Mouse (Mus musculus) MEL (cell line): Measurements from ENCODE around the gene Gyg. TPM values are rescaled to one million over a fixed set of nuclear protein-coding genes. Genes with fewer than 3 reads are reported as not detected.

Experiments
- DNase-seq: peaks from one replicate; pipeline ENCODE4 v3.0.0; 2011; ENCODE audit warnings: low read depth, low spot score
- H3K27ac ChIP-seq: 2 replicates; pipeline ENCODE4 v1.5.1; 2012; ENCODE audit warnings: low read depth, mild to moderate bottlenecking, control low read depth, low read length, moderate library complexity; ENCODE audit not compliant: control insufficient read depth
- H3K27me3 ChIP-seq, 2 experiments: fragments of 150-350 bp in 1 of 2; sonication (generic) in 1 of 2; 2 replicates each; pipeline ENCODE4 v1.6.1; 2012; ENCODE audit warnings: low read length in 2 of 2, mild to moderate bottlenecking in 2 of 2, improper control_type of control experiment in 1 of 2, moderate library complexity in 1 of 2; ENCODE audit not compliant: insufficient read depth in 2 of 2, control insufficient read depth in 1 of 2
- H3K36me3 ChIP-seq, 2 experiments: 2 replicates each; pipeline ENCODE4 v1.6.1; 2012 to 2014; ENCODE audit warnings: low read length in 2 of 2, improper control_type of control experiment in 1 of 2, inconsistent platforms in 1 of 2, mild to moderate bottlenecking in 1 of 2; ENCODE audit not compliant: insufficient read depth in 2 of 2, control insufficient read depth in 1 of 2
- H3K4me1 ChIP-seq, 2 experiments: fragments of 150-350 bp in 1 of 2; sonication (generic) in 1 of 2; 2 replicates each; pipeline ENCODE4 v1.6.1; 2012; ENCODE audit warnings: low read length in 2 of 2, improper control_type of control experiment in 1 of 2, mild to moderate bottlenecking in 1 of 2; ENCODE audit not compliant: insufficient read depth in 2 of 2, control insufficient read depth in 1 of 2
- H3K4me3 ChIP-seq, 2 experiments: fragments of 150-350 bp in 1 of 2; sonication (generic) in 1 of 2; 2 replicates each; pipeline ENCODE4 v1.5.1; 2012; ENCODE audit warnings: low read depth in 2 of 2, low read length in 2 of 2, mild to moderate bottlenecking in 2 of 2, moderate library complexity in 2 of 2, control low read depth in 1 of 2, improper control_type of control experiment in 1 of 2; ENCODE audit not compliant: control insufficient read depth in 1 of 2, insufficient read depth in 1 of 2
- H3K79me2 ChIP-seq: 2 replicates; pipeline ENCODE4 v1.6.1; 2012; ENCODE audit warnings: mild to moderate bottlenecking, low read length, moderate library complexity; ENCODE audit not compliant: control insufficient read depth, poor library complexity, insufficient read depth
- H3K9ac ChIP-seq: 2 replicates; pipeline ENCODE4 v1.6.1; 2012; ENCODE audit warnings: low read depth, mild to moderate bottlenecking, control low read depth, low read length, moderate library complexity; ENCODE audit not compliant: control insufficient read depth, poor library complexity, severe bottlenecking
- H3K9me3 ChIP-seq: fragments of 150-350 bp; sonication (generic); replicated peaks from 2 replicates; pipeline ENCODE4 v1.6.1; 2012; ENCODE audit warnings: mild to moderate bottlenecking, low read length, improper control_type of control experiment, moderate library complexity; ENCODE audit not compliant: insufficient read depth
- BHLHE40 ChIP-seq: IDR thresholded peaks from 2 replicates; pipeline ENCODE4 v1.6.1; 2012; ENCODE audit warnings: low read depth, mild to moderate bottlenecking, inconsistent platforms, low read length, improper control_type of control experiment, borderline replicate concordance
- ELF1 ChIP-seq: IDR thresholded peaks from 2 replicates; pipeline ENCODE4 v1.6.1; 2014; ENCODE audit warnings: low read depth, mild to moderate bottlenecking, inconsistent platforms, low read length, improper control_type of control experiment, moderate library complexity
- ETS1 ChIP-seq: IDR thresholded peaks from 2 replicates; pipeline ENCODE4 v1.6.1; 2012; ENCODE audit warnings: low read depth, mild to moderate bottlenecking, inconsistent platforms, low read length, improper control_type of control experiment, moderate library complexity
- GATA1 ChIP-seq: IDR thresholded peaks from 2 replicates; pipeline ENCODE4 v1.6.1; 2011; ENCODE audit warnings: low read depth, low read length, improper control_type of control experiment
- HCFC1 ChIP-seq: IDR thresholded peaks from 2 replicates; pipeline ENCODE4 v1.6.1; 2012; ENCODE audit warnings: low read depth, mild to moderate bottlenecking, inconsistent platforms, low read length, improper control_type of control experiment, moderate library complexity
- JUND ChIP-seq: IDR thresholded peaks from 2 replicates; pipeline ENCODE4 v1.6.1; 2011; ENCODE audit warnings: low read depth, mild to moderate bottlenecking, improper control_type of control experiment, low read length
- KAT2A ChIP-seq: conservative IDR thresholded peaks from 2 replicates; pipeline ENCODE4 v1.6.1; 2012; ENCODE audit warnings: low read depth, low read length, improper control_type of control experiment, inconsistent platforms
- MAZ ChIP-seq: IDR thresholded peaks from 2 replicates; pipeline ENCODE4 v1.6.1; 2012; ENCODE audit warnings: low read depth, mild to moderate bottlenecking, inconsistent platforms, low read length, improper control_type of control experiment
- MEF2A ChIP-seq: IDR thresholded peaks from 2 replicates; pipeline ENCODE4 v1.6.1; 2014; ENCODE audit warnings: low read depth, mild to moderate bottlenecking, inconsistent platforms, low read length, improper control_type of control experiment; ENCODE audit not compliant: poor library complexity, insufficient replicate concordance, severe bottlenecking; ENCODE audit errors: extremely low read depth
- MYB ChIP-seq: IDR thresholded peaks from 2 replicates; pipeline ENCODE4 v1.6.1; 2011; ENCODE audit warnings: mild to moderate bottlenecking, low read depth, low read length, improper control_type of control experiment
- NRF1 ChIP-seq: IDR thresholded peaks from 2 replicates; pipeline ENCODE4 v1.6.1; 2014; ENCODE audit warnings: low read depth, mild to moderate bottlenecking, inconsistent platforms, low read length, improper control_type of control experiment, moderate library complexity; ENCODE audit not compliant: poor library complexity, insufficient read depth, severe bottlenecking
- POLR2A ChIP-seq, 2 experiments: IDR thresholded peaks; 2 replicates each; pipeline ENCODE4 v1.6.1; 2011 to 2012; ENCODE audit warnings: low read length in 2 of 2, mild to moderate bottlenecking in 2 of 2, control low read depth in 1 of 2, improper control_type of control experiment in 1 of 2, low read depth in 1 of 2, moderate library complexity in 1 of 2; ENCODE audit not compliant: control insufficient read depth in 1 of 2, insufficient read depth in 1 of 2, poor library complexity in 1 of 2
- POLR2AphosphoS2 ChIP-seq: IDR thresholded peaks from 2 replicates; pipeline ENCODE4 v1.6.1; 2011; ENCODE audit warnings: low read length, improper control_type of control experiment
- RAD21 ChIP-seq: IDR thresholded peaks from 2 replicates; pipeline ENCODE4 v1.6.1; 2011; ENCODE audit warnings: mild to moderate bottlenecking, low read depth, low read length, improper control_type of control experiment
- RCOR1 ChIP-seq: IDR thresholded peaks from 2 replicates; pipeline ENCODE4 v1.6.1; 2012; ENCODE audit warnings: low read depth, mild to moderate bottlenecking, inconsistent platforms, low read length, improper control_type of control experiment
- TBP ChIP-seq: IDR thresholded peaks from 2 replicates; pipeline ENCODE4 v1.8.0; 2011; ENCODE audit warnings: low read depth, low read length, improper control_type of control experiment
- TCF12 ChIP-seq: IDR thresholded peaks from 2 replicates; pipeline ENCODE4 v1.6.1; 2014; ENCODE audit warnings: low read depth, mild to moderate bottlenecking, inconsistent platforms, low read length, improper control_type of control experiment, moderate library complexity
- UBTF ChIP-seq: IDR thresholded peaks from 2 replicates; pipeline ENCODE4 v1.6.1; 2012; ENCODE audit warnings: low read depth, mild to moderate bottlenecking, inconsistent platforms, low read length, improper control_type of control experiment, moderate library complexity, borderline replicate concordance; ENCODE audit not compliant: insufficient read depth
- ZC3H11A ChIP-seq: IDR thresholded peaks from 2 replicates; pipeline ENCODE4 v1.6.1; 2012; ENCODE audit warnings: low read depth, mild to moderate bottlenecking, inconsistent platforms, low read length, improper control_type of control experiment
- ZKSCAN1 ChIP-seq: IDR thresholded peaks from 2 replicates; pipeline ENCODE4 v1.6.1; 2012; ENCODE audit warnings: low read depth, mild to moderate bottlenecking, inconsistent platforms, low read length, improper control_type of control experiment, moderate library complexity
- ZNF384 ChIP-seq: IDR thresholded peaks from 2 replicates; pipeline ENCODE4 v1.6.1; 2012; ENCODE audit warnings: low read depth, mild to moderate bottlenecking, inconsistent platforms, low read length, improper control_type of control experiment
- polyA plus RNA-seq, 2 experiments: library from polyadenylated mRNA; stranded (reverse) in 1 of 2; unstranded in 1 of 2; fragments of >175 nt in 1 of 2; fragments of >200 nt in 1 of 2; gene quantifications; 2 replicates each; pipeline versions ENCODE4 v1.2.1 to v1.2.4; 2012; ENCODE audit warnings: low replicate concordance in 2 of 2, low read depth in 1 of 2; ENCODE audit not compliant: insufficient read length in 2 of 2, insufficient read depth in 1 of 2, missing spikeins in 1 of 2
- total RNA-seq: library from RNA; depleted of rRNA; stranded (reverse); fragments of 300-350 nt; gene quantifications from 2 replicates; pipeline ENCODE4 v1.2.3, GENCODE M21; 2012

The Gyg gene
- total and polyA plus RNA-seq, 3 experiments, result 23.8 to 207 (median 41.0) TPM

DNA sequence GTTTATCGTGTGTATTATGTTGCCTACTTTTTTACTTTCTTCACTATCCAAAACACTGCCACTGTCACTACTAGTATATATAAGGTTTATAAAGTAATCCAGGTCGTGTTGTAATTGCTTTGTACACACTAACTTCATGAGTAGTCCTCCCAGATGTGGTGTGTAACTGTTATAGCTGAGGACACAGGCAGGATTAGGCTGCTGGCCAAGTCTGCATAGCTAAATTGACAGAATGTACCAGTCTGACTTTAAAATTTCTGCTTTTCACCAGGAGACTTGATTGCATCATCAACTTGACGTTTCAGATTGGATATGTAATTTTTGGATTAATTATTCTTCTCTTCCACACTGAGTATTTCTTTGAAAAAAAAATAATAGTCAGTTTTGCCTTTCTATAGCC is 51.3 kb downstream of the Gyg start:
- peaks cover 4 to 5% of the 10 kb centered on the region in 2 experiments; a peak in 3 of 4 replicates for H3K36me3 ChIP-seq
- TF ChIP-seq RCOR1 (no peak), GATA1 (no peak), UBTF (no peak), ETS1 (no peak), BHLHE40 (no peak), KAT2A (no peak), MEF2A (no peak), MAZ (no peak), TBP (no peak), MYB (no peak), POLR2AphosphoS2 (no peak), TCF12 (no peak), ZKSCAN1 (no peak), RAD21 (no peak), ZC3H11A (no peak), ELF1 (no peak), JUND (no peak), HCFC1 (no peak), NRF1 (no peak)
- H3K4me1 ChIP-seq, result peaks cover 2 to 3% of the 10 kb centered on the region in 2 experiments; a peak in 1 of 4 replicates

GRCm38 (mm10) chr3:20082161-20082560 is 73.0 kb downstream of the Gyg start:
- no peaks in the 10 kb centered on the region for H3K27me3 ChIP-seq
- no peak for DNase-seq
- H3K9me3 ChIP-seq, result no peaks in the 10 kb centered on the region
- H3K36me3 ChIP-seq, result peaks cover 0 to 3% of the 10 kb centered on the region in 2 experiments; a peak in 2 of 4 replicates
- H3K79me2 ChIP-seq, result no peaks in the 10 kb centered on the region
- no peak overlapping the region for H3K4me3 ChIP-seq
- H3K4me1 ChIP-seq, result no peaks in the 10 kb centered on the region
- no peak overlapping the region for H3K9ac ChIP-seq
- no peak for TF ChIP-seq POLR2A (IDR thresholded peaks at IDR 0.05; ENCODE audit: control insufficient read depth in 1 of 2, insufficient read depth in 1 of 2, low read depth in 1 of 2, low read length in 2 of 2, poor library complexity in 1 of 2)
- no peak for TF ChIP-seq ZNF384
- TF ChIP-seq ZC3H11A, result no peak
- H3K27ac ChIP-seq, result no peak overlapping the region

More for the DNA sequence above, 51.3 kb downstream of the Gyg start:
- no peaks in the 10 kb centered on the region for H3K27me3 ChIP-seq
- no peak overlapping the region for H3K9ac ChIP-seq
- no peak for DNase-seq
- no peak overlapping the region for H3K27ac ChIP-seq
- no peak overlapping the region for H3K4me3 ChIP-seq
- H3K79me2 ChIP-seq, result no peaks in the 10 kb centered on the region
- no peaks in the 10 kb centered on the region for H3K9me3 ChIP-seq
